Mouse (Mus musculus): ENCODE data around the gene Zdhhc4. TPM values are rescaled to one million over a fixed set of nuclear protein-coding genes. Genes with fewer than 3 reads are reported as not detected.

Zdhhc4 gene
- polyA plus RNA-seq, 1 experiment, result 4.9 TPM

GRCm38 (mm10) chr5:143363678-143364615, 34.9 kb upstream of the Zdhhc4 start:
- Histone ChIP-seq H3K4me3 (replicated peaks) (no peak overlapping the region), H3K36me3 (ENCODE audit: control insufficient read depth) (no peaks in the 10 kb centered on the region), H3K27me3 (ENCODE audit: control insufficient read depth) (peaks cover 72% of the 10 kb centered on the region), H3K4me1 (ENCODE audit: control insufficient read depth) (no peaks in the 10 kb centered on the region), H3K9me3 (ENCODE audit: control insufficient read depth, low read length) (no peaks in the 10 kb centered on the region)
- TF ChIP-seq TAL1 (IDR thresholded peaks at IDR 0.05; ENCODE audit: low read length) (no peak), GATA1 (IDR thresholded peaks at IDR 0.05; ENCODE audit: low read length) (no peak)

GRCm38 (mm10) chr5:143361428-143361827, 32.4 kb upstream of the Zdhhc4 start:
- no peaks in the 10 kb centered on the region for H3K36me3 ChIP-seq (ENCODE audit: control insufficient read depth)
- no peak for TF ChIP-seq TAL1 (IDR thresholded peaks at IDR 0.05; ENCODE audit: low read length)
- no peak for TF ChIP-seq GATA1 (IDR thresholded peaks at IDR 0.05; ENCODE audit: low read length)
- no peaks in the 10 kb centered on the region; the same call in 1 of the 2 replicates for H3K4me1 ChIP-seq (ENCODE audit: control insufficient read depth)
- H3K27me3 ChIP-seq (ENCODE audit: control insufficient read depth), result peaks cover 79% of the 10 kb centered on the region
- no peak overlapping the region for H3K4me3 ChIP-seq (replicated peaks)
- H3K9me3 ChIP-seq (ENCODE audit: control insufficient read depth, low read length), result no peaks in the 10 kb centered on the region

DNA sequence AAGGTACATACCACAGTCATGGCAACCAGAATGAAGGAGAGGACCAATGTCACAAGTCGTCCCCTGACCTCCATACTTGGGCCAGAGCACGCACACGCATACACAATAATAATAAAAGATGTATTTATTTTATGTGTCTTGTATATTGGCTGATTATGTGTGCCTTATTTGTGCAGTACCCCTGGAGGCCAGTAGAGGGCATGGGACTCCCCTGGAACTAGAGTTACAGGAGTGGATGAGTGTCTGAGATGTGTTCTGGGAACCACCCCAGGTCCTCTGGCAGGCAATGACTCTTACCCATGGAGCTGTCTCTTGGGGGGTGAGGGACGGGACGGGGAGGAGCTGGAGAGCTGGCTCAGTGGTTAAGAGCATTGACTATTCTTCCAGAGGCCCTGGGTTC, 30.9 kb upstream of the Zdhhc4 start:
- H3K4me3 ChIP-seq (replicated peaks), result no peak overlapping the region
- no peak for TF ChIP-seq TAL1 (IDR thresholded peaks at IDR 0.05; ENCODE audit: low read length)
- TF ChIP-seq GATA1 (IDR thresholded peaks at IDR 0.05; ENCODE audit: low read length), result no peak
- no peaks in the 10 kb centered on the region; the same call in 1 of the 2 replicates for H3K4me1 ChIP-seq (ENCODE audit: control insufficient read depth)
- H3K36me3 ChIP-seq (ENCODE audit: control insufficient read depth), result no peaks in the 10 kb centered on the region
- no peaks in the 10 kb centered on the region for H3K9me3 ChIP-seq (ENCODE audit: control insufficient read depth, low read length)
- peaks cover 78% of the 10 kb centered on the region for H3K27me3 ChIP-seq (ENCODE audit: control insufficient read depth)

GRCm38 (mm10) chr5:143359263-143359662, 30.2 kb upstream of the Zdhhc4 start:
- Histone ChIP-seq H3K4me3 (replicated peaks) (no peak overlapping the region), H3K9me3 (ENCODE audit: control insufficient read depth, low read length) (peaks cover 2% of the 10 kb centered on the region; the same call in 1 of the 2 replicates), H3K4me1 (ENCODE audit: control insufficient read depth) (no peaks in the 10 kb centered on the region; the same call in 1 of the 2 replicates), H3K27me3 (ENCODE audit: control insufficient read depth) (peaks cover 75% of the 10 kb centered on the region), H3K36me3 (ENCODE audit: control insufficient read depth) (no peaks in the 10 kb centered on the region)
- TF ChIP-seq GATA1 (IDR thresholded peaks at IDR 0.05; ENCODE audit: low read length), result no peak
- no peak for TF ChIP-seq TAL1 (IDR thresholded peaks at IDR 0.05; ENCODE audit: low read length)

- H3K4me1 ChIP-seq (ENCODE audit: control insufficient read depth), result no peaks in the 10 kb centered on the region; the same call in 1 of the 2 replicates
- no peak overlapping the region for H3K4me3 ChIP-seq (replicated peaks)
- peaks cover 13% of the 10 kb centered on the region for H3K9me3 ChIP-seq (ENCODE audit: control insufficient read depth, low read length)
- TF ChIP-seq GATA1 (IDR thresholded peaks at IDR 0.05; ENCODE audit: low read length), result no peak
- TF ChIP-seq TAL1 (IDR thresholded peaks at IDR 0.05; ENCODE audit: low read length), result no peak
- no peaks in the 10 kb centered on the region for H3K36me3 ChIP-seq (ENCODE audit: control insufficient read depth)
- peaks cover 58% of the 10 kb centered on the region for H3K27me3 ChIP-seq (ENCODE audit: control insufficient read depth)
These were observed 28.5 kb upstream of the Zdhhc4 start for GRCm38 (mm10) chr5:143357564-143357963.

DNA sequence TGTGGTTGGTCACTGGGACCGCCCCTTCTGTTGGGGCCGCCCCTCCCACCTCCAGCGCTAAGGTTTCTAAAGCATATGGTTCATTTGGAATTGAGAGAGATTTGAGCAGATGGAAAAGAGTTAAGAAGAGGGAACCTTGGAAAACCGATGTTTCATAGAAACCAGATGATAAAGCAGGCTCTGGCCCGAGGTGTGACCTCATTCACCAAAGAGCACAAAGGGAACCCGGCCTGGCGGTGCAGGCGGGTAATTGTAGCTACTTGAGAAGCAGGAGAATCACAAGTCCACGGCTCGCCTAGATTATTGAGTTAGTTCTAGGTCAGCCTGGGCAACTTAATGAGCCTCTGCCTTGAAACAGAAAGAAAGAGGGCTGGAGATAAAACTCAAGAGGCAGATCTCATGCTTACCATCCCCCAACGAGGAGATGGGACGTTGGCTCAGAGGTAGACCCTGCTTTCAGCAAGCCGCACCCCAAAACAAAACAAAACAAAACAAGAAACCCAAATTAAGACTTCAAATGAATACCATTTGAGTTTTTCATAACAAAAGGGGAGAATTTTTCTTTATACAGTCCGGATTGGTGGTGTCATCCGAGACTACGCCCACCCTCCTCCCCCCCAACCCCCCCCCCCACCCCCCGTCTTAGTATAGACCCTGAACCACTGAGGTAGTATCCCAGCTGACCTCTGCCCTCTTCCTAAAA, 27.8 kb upstream of the Zdhhc4 start, which contains the start of gene Grid2ip:
Gene Grid2ip, plus strand, starts transcription at position 653 of the 703 bp plus-strand sequence.
- Histone ChIP-seq H3K27me3 (ENCODE audit: control insufficient read depth) (peaks cover 54% of the 10 kb centered on the region), H3K9me3 (ENCODE audit: control insufficient read depth, low read length) (peaks cover 18% of the 10 kb centered on the region), H3K4me1 (ENCODE audit: control insufficient read depth) (no peaks in the 10 kb centered on the region; the same call in 1 of the 2 replicates), H3K36me3 (ENCODE audit: control insufficient read depth) (no peaks in the 10 kb centered on the region), H3K4me3 (replicated peaks) (no peak within 1 kb of the TSS)
- TF ChIP-seq TAL1 (IDR thresholded peaks at IDR 0.05; ENCODE audit: low read length), result no peak
- TF ChIP-seq GATA1 (IDR thresholded peaks at IDR 0.05; ENCODE audit: low read length), result no peak

- peaks cover 51% of the 10 kb centered on the region for H3K27me3 ChIP-seq (ENCODE audit: control insufficient read depth)
These were observed 27.0 kb upstream of the Zdhhc4 start for GRCm38 (mm10) chr5:143356017-143356416.

DNA sequence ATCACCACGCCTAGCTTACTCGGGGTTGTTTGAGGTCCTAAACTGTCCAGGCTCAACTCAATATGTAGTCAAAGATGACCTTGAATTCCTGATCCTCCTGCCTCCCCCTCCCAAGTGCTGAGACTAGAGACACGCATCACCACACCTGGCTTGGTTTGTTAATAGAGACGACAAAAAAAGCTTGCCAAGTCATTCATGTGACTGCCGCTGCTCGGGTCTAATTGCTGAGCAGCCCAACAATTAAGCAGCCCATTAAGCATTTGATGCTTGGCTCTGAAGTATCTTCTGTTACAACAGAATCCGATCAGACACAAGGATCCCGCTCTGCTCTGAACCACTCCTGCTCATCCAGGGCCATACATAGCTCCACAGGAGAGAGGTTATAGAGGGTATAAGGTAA, 17.3 kb upstream of the Zdhhc4 start:
- Histone ChIP-seq H3K4me3 (replicated peaks) (no peak overlapping the region), H3K27me3 (ENCODE audit: control insufficient read depth) (peaks cover 3% of the 10 kb centered on the region), H3K36me3 (ENCODE audit: control insufficient read depth) (no peaks in the 10 kb centered on the region), H3K9me3 (ENCODE audit: control insufficient read depth, low read length) (peaks cover 12% of the 10 kb centered on the region), H3K4me1 (ENCODE audit: control insufficient read depth) (no peaks in the 10 kb centered on the region)
- TF ChIP-seq GATA1 (IDR thresholded peaks at IDR 0.05; ENCODE audit: low read length) (no peak), TAL1 (IDR thresholded peaks at IDR 0.05; ENCODE audit: low read length) (no peak)

More at GRCm38 (mm10) chr5:143356017-143356416, 27.0 kb upstream of the Zdhhc4 start:
- H3K9me3 ChIP-seq (ENCODE audit: control insufficient read depth, low read length), result peaks cover 20% of the 10 kb centered on the region
- H3K4me3 ChIP-seq (replicated peaks), result no peak overlapping the region
- H3K4me1 ChIP-seq (ENCODE audit: control insufficient read depth), result no peaks in the 10 kb centered on the region; the same call in 1 of the 2 replicates
- no peaks in the 10 kb centered on the region for H3K36me3 ChIP-seq (ENCODE audit: control insufficient read depth)
- no peak for TF ChIP-seq TAL1 (IDR thresholded peaks at IDR 0.05; ENCODE audit: low read length)

DNA sequence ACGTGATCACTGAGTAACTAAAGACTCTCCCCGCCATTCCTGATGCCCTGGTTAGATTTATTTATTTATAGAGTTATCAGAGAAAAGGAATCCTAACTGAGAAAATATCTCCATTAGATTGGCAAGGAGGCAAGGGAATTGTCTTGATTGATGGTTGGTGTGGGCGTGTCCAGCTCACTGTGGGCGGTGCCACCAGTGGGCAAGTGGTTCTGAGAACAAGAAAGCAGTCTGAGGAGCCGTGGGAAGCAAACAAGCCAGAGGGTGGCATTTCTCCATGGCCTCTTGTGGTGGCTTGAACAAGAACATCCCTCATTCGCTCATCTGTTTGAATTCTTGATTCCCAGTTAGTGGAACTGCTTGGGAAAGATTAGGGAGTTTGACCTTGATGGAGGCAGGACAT, 10.5 kb upstream of the Zdhhc4 start:
- Histone ChIP-seq H3K36me3 (ENCODE audit: control insufficient read depth) (no peaks in the 10 kb centered on the region), H3K27me3 (ENCODE audit: control insufficient read depth) (peaks cover 5% of the 10 kb centered on the region), H3K4me1 (ENCODE audit: control insufficient read depth) (no peaks in the 10 kb centered on the region), H3K9me3 (ENCODE audit: control insufficient read depth, low read length) (no peaks in the 10 kb centered on the region), H3K4me3 (replicated peaks) (no peak overlapping the region)
- TF ChIP-seq TAL1 (IDR thresholded peaks at IDR 0.05; ENCODE audit: low read length), result no peak
- no peak for TF ChIP-seq GATA1 (IDR thresholded peaks at IDR 0.05; ENCODE audit: low read length)
